Mouse (Mus musculus): ENCODE results near the gene Arhgef12. TPM values are rescaled to one million over a fixed set of nuclear protein-coding genes. Genes with fewer than 3 reads are reported as not detected.

The Arhgef12 gene
- total RNA-seq, 2 experiments from 2014 or later: 104 to 112 TPM

DNA sequence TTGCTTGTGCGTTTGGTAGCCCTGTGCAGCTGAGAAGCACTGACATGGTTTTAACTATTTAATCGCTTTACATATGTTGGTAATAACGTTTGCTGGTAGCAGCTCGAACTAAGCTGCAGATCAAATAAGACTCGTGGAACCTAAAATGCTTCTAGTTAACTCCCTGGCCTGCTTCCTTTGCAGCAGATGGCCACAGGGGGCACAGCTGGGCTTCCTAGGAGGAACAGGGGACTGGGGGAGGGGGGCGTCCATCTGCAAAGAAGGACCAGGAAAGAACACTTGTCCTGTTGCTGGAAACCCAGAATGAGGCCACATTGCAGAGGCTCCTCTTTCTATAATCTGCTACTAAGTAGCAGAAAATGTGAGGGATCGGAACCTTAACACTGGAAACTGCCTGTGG is 186.8 kb downstream of the Arhgef12 start:
- DNase-seq: no peak

DNA sequence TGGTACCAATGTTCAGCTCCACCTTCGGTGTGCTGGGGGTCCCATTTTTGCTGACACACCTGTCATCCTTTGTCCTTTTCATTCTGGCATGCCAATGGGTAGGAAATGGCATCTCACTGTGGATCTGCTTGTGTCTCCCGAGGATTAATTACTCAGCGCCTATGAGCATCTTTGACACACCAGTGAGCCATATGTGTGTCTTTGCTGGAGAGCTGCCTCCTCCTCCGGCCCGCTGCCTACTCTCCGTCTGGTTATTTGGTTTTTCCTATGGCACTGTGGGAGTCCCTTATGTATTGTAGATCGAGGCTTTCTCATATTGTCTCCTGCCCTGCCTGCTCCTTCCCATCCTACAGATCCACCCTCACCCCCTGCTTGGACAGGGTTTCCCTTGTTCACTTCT is 189.1 kb downstream of the Arhgef12 start:
- no peak for DNase-seq

Other genes with a start within 250 kb of the Arhgef12 start
- 1 to 10 TPM; 1.2 to 1.5 TPM for gene Grik4, start 162.7 kb downstream of the Arhgef12 start, total RNA-seq (2021)
- 1 to 10 TPM; 3.9 to 4.1 TPM for gene Tmem136, start 9.3 kb upstream of the Arhgef12 start, total RNA-seq (2021)
- not detected for gene Pou2f3, start 103.1 kb upstream of the Arhgef12 start, total RNA-seq (2021)
- 10 to 100 TPM; 24.8 to 46.9 TPM for gene Oaf, start 132.7 kb upstream of the Arhgef12 start, total RNA-seq (2021)
- gene Trim29, start 203.6 kb upstream of the Arhgef12 start, total RNA-seq (2021): under 1 TPM in 1 of 2 experiments, not detected in 1; 0.12 TPM

Data from adrenal gland, postnatal 10 days (tissue).